Mouse (Mus musculus) bone marrow, adult 2 months (tissue): ENCODE results near the gene Dtx3. TPM values are rescaled to one million over a fixed set of nuclear protein-coding genes. Genes with fewer than 3 reads are reported as not detected.

Experiments
- H3K27ac ChIP-seq: fragments of 200-500 bp; 2 replicates; pipeline ENCODE4 v1.5.1; 2012; ENCODE audit warnings: low read depth, mild to moderate bottlenecking, control low read depth, inconsistent platforms, low read length; ENCODE audit not compliant: control insufficient read depth, poor library complexity, insufficient read depth
- H3K4me1 ChIP-seq: fragments of 200-500 bp; 2 replicates; pipeline ENCODE4 v1.6.1; 2011; ENCODE audit warnings: low read length; ENCODE audit not compliant: control insufficient read depth, insufficient read depth
- H3K4me3 ChIP-seq: fragments of 200-500 bp; replicated peaks from 2 replicates; pipeline ENCODE3; 2011; ENCODE audit warnings: mild to moderate bottlenecking, low read depth, low read length, control low read depth; ENCODE audit not compliant: control insufficient read depth
- CTCF ChIP-seq: fragments of 200-500 bp; IDR thresholded peaks from 2 replicates; pipeline ENCODE4 v1.5.1; 2011; ENCODE audit warnings: low read length, control low read depth; ENCODE audit not compliant: control insufficient read depth, insufficient read depth
- POLR2A ChIP-seq: fragments of 200-500 bp; IDR thresholded peaks from 2 replicates; pipeline ENCODE4 v1.6.1; 2011; ENCODE audit warnings: low read depth, mild to moderate bottlenecking, control low read depth, low read length, borderline replicate concordance; ENCODE audit not compliant: control insufficient read depth
- WGBS: fragments of 180-500 bp; shearing (Covaris S2); methylation state at CpG from one replicate; pipeline ENCODE4 v1.1.7; 2018; 5-methylcytosine and 5-hydroxymethylcytosine counted together
- polyA plus RNA-seq: library from polyadenylated mRNA; stranded (reverse); fragments of >200 nt; gene quantifications from 2 replicates; pipeline ENCODE4 v1.2.4, GENCODE M21; 2011; ENCODE audit warnings: low replicate concordance; ENCODE audit not compliant: missing spikeins, insufficient read depth, insufficient read length

Dtx3 gene
- polyA plus RNA-seq, 1 experiment: 78.7 TPM

DNA sequence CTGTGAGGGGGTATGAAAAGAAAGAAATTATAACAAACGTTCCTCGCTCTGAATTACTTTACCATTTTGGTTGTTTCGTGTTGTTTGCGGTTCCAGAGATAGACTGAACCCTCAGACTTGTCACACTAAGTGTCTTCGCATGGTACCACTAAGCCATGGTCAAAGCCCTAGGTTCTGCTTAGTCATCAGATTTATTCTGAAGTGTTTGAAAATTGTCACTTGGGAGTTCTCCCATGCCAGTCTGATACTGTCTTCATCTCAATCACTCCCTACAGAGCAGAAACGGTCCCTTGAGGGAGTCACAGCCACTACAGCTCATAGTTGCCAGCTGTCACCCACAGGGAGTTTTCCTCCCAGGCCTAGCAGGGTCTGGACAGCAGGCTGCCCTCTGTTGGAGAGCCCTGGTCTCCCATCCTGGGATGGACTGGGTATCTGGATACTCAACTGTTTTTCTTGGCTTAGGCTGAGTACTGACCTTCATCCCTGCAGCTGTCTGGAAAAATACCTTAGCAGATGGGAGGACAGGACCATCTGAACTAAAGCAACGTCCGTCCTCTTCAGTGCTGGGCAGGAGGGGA lies 30.9 kb upstream of the Dtx3 start:
- WGBS: 55% methylated on average over 8 of the region's 8 CpGs
- TF ChIP-seq CTCF (no peak), POLR2A (no peak)
- H3K4me1 ChIP-seq: peaks cover 6% of the 10 kb centered on the region

DNA sequence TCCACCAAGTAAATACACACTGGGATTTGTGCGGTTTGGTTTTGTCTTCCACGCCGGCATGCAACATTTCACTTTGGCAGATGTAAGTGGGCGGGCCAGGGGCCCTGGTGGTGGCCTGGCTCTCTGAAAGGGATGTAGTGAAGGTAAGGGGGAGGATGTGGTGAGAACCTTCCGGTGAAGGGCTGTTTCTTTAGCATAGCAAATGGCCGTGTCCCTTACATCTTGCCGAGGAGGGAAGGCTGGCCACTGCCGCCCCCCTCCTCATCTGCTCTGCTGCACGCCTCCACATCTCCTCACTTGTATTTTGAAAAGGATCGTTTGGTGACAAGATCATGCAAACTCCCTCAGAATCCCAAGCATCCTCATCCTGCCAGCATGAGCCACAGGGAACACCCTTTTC lies 30.2 kb upstream of the Dtx3 start:
- 9% methylated on average over 10 of the region's 10 CpGs for WGBS
- peaks cover 6% of the 10 kb centered on the region for H3K4me1 ChIP-seq
- no peak overlapping the region; the same call in 1 of the 2 replicates for H3K27ac ChIP-seq
- no peak for TF ChIP-seq CTCF
- TF ChIP-seq POLR2A: no peak
- no peak overlapping the region for H3K4me3 ChIP-seq

More for the DNA sequence above, 30.9 kb upstream of the Dtx3 start:
- H3K4me3 ChIP-seq: no peak overlapping the region
- H3K27ac ChIP-seq: no peak overlapping the region

GRCm38 (mm10) chr10:127225213-127225612 lies 29.7 kb upstream of the Dtx3 start:
- H3K27ac ChIP-seq: no peak overlapping the region
- TF ChIP-seq CTCF (no peak), POLR2A (no peak)
- H3K4me3 ChIP-seq: no peak overlapping the region
- H3K4me1 ChIP-seq: peaks cover 4% of the 10 kb centered on the region; the same call in 1 of the 2 replicates
- WGBS: 58% methylated on average over 6 of the region's 6 CpGs

DNA sequence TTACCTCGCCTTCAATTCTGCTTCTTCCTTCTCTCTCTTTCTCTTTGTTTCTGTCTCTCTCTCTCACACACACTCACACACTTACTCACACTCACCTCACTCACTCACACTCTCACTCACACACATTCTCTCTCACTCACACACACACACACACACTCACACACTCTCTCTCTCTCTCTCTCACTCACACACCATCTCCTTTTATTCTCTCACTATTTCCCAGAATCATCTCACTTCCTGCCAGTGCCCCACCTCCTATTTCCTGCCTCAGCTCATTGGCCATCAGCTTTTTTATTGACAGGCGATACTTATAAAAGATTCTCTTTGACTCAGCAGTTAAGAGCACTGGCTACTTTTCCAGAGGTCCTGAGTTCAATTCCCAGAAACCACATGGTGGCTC lies 22.8 kb upstream of the Dtx3 start:
- no peak overlapping the region for H3K4me3 ChIP-seq
- TF ChIP-seq POLR2A (no peak), CTCF (no peak)
- 87% methylated on average over 2 of the region's 2 CpGs for WGBS
- H3K4me1 ChIP-seq: no peaks in the 10 kb centered on the region
- no peak overlapping the region for H3K27ac ChIP-seq

DNA sequence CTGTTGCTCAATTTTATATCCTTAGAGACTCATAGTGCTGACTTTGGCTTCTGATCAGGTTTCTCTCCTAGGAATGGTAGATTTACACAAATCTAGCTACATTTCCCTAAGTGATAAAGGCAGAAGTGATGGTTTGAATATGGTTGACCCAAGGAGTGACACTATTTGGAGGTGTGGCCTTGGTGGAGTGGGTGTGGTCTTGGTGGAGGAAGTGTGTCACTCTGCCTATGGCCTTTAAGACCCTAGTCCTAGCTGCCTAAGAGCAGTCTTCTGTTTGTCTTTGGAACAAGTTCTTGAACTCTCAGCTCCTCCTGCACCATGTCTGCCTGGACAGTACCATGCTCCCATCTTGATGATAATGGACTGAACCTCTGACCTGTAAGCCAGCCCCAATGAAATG lies 21.6 kb upstream of the Dtx3 start:
- H3K4me1 ChIP-seq: no peaks in the 10 kb centered on the region

GRCm38 (mm10) chr10:127216456-127216855 lies 20.9 kb upstream of the Dtx3 start:
- 89% methylated on average over 11 of the region's 11 CpGs for WGBS
- no peaks in the 10 kb centered on the region for H3K4me1 ChIP-seq
- TF ChIP-seq POLR2A (no peak), CTCF (no peak)
- no peak overlapping the region for H3K4me3 ChIP-seq
- H3K27ac ChIP-seq: no peak overlapping the region

More for the DNA sequence above, 21.6 kb upstream of the Dtx3 start:
- H3K4me3 ChIP-seq: no peak overlapping the region
- TF ChIP-seq POLR2A: no peak
- no peak for TF ChIP-seq CTCF
- H3K27ac ChIP-seq: no peak overlapping the region

- H3K27ac ChIP-seq: no peak overlapping the region
- TF ChIP-seq POLR2A (no peak), CTCF (no peak)
- no peaks in the 10 kb centered on the region; the same call in 1 of the 2 replicates for H3K4me1 ChIP-seq
- 30% methylated on average over 1 of the region's 1 CpGs for WGBS
- no peak overlapping the region for H3K4me3 ChIP-seq
These were observed 18.9 kb upstream of the Dtx3 start for GRCm38 (mm10) chr10:127214422-127214803.

- WGBS: 85% methylated on average over 13 of the region's 13 CpGs
- Histone ChIP-seq H3K4me3 (no peak overlapping the region), H3K4me1 (no peaks in the 10 kb centered on the region; the same call in 1 of the 2 replicates), H3K27ac (no peak overlapping the region)
- TF ChIP-seq CTCF (no peak), POLR2A (no peak)
These were observed 18.3 kb upstream of the Dtx3 start for GRCm38 (mm10) chr10:127213704-127214421.
